Mouse (Mus musculus): ENCODE results near the gene Dand5.

Dand5 gene

GRCm38 (mm10) chr8:84822723-84823122 lies at the start of gene Dand5:
Dand5 (minus strand) TSS chr8:84822823.
- no peak for DNase-seq (ENCODE audit: low spot score)

GRCm38 (mm10) chr8:84871376-84872308 lies 49.0 kb upstream of the Dand5 start, which contains the start of gene Syce2:
Syce2 (plus strand) TSS chr8:84872111.
- peak; percentile 63 for DNase-seq (ENCODE audit: low spot score)

- peak; percentile 97 for DNase-seq (ENCODE audit: low spot score)
Observed at GRCm38 (mm10) chr8:84856864-84857441, 34.3 kb upstream of the Dand5 start, which contains the start of gene Farsa. Farsa (plus strand) TSS chr8:84856989.

GRCm38 (mm10) chr8:84856434-84856833 lies 33.8 kb upstream of the Dand5 start:
- no peak for DNase-seq (ENCODE audit: low spot score)

- no peak for DNase-seq (ENCODE audit: low spot score)
Observed at GRCm38 (mm10) chr8:84847684-84848435, 25.2 kb upstream of the Dand5 start.

- DNase-seq (ENCODE audit: low spot score): peak; percentile 100
Observed at GRCm38 (mm10) chr8:84846722-84847572, 24.3 kb upstream of the Dand5 start, which contains the start of gene Calr. Calr (minus strand) TSS chr8:84846934.

- DNase-seq (ENCODE audit: low spot score): no peak
Observed at GRCm38 (mm10) chr8:84846094-84846721, 23.6 kb upstream of the Dand5 start.

- peak; percentile 69 for DNase-seq (ENCODE audit: low spot score)
Observed at GRCm38 (mm10) chr8:84845355-84846093, 22.9 kb upstream of the Dand5 start.

GRCm38 (mm10) chr8:84844397-84845070 lies 21.9 kb upstream of the Dand5 start:
- DNase-seq (ENCODE audit: low spot score): no peak

DNA sequence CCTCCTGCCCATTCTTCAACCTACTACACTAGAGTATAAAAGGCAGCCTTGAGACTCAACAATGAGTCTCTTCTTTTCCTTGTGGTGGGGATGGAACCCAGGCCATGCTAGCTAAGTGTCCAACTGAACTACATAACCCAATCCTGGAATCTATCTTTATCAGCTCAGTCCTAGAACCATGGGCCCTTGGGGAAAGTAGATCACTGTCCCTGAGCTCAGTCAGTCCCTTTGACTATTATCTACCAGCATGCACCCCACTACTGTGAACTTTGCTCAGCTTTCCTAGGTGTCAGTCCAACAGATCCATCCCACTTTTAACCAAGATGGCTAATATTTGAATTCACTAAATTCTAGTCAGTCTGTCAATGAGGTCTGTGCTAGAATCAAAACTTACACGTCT lies 18.9 kb upstream of the Dand5 start:
- DNase-seq (ENCODE audit: low spot score): no peak

DNA sequence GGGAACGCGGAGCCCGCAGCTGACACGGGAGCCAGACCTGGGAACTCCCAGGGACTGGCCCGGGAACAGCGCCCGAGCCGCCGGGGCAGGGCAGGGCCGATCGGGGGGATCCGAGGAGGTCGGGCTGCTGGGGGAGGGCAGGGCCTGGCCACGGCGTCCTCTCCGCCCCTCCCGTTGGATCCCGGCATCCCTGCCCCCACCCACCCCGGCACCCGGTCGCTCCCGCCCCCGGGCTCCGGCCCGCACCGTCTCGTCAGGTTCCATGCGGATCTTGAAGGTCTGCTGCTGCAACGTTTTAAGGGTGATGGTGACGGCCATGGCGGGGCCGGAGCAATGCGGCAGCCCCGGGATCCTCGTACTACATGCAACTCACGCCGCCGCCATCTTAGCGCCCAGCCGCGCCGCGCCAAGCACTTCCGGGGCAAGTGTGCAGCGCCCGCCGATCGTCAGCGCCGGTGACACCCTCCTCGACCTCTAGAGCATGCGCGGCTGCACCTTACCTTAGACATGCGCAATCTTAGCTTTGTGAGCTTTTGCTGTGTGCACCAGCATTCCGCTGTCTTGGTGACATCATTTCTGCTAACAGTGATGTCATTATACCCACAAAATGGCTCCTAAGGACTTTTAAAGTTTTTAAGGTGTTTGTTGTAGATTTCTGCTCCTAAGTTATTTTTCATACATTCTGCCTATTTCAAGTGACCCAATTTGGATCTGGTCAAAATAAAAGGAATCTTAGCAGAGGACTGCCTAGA lies 17.8 kb upstream of the Dand5 start, which contains the start of gene Rad23a:
Gene Rad23a, minus strand, starts transcription at position 418 of the 752 bp plus-strand sequence.
- DNase-seq (ENCODE audit: low spot score): peak; percentile 96

DNA sequence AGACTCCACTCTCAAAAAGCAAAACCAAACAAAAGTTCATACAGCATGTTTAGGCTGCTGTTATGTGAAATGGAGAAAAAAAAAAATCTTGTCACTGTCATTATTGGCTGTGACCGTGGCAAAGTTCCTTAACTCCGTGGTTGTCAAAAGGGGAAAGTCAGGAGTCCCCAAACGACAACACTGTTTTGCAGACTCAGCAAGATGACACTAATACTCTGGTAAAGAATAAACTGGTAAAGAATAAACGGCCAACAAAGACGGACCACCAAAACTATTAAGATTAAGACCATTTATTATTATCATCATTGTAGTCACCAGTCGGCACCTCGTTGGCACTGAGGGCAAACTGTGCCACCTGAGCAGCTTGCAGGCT lies 17.2 kb upstream of the Dand5 start:
- no peak for DNase-seq (ENCODE audit: low spot score)

GRCm38 (mm10) chr8:84839411-84839810 lies 16.8 kb upstream of the Dand5 start:
- DNase-seq (ENCODE audit: low spot score): no peak

DNA sequence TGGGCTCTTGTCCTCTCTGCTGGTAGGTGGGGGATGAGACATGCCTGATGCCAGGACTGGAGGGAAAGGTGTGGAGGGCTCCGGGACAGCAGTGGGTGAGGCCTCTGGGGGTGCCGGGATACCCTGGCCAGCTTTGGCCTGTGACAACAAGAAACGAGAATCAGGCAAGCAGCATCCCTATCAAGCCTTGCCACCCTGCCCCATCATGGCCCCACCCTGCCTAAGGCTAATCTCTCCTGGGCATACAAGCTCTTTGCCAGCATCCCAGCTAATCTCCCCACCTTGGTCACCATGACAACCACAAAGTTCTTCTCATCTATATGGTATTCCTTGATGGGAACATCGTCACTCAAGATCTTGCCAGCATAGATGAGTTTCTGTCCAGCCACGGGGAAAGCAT lies 15.9 kb upstream of the Dand5 start:
- no peak for DNase-seq (ENCODE audit: low spot score)

DNA sequence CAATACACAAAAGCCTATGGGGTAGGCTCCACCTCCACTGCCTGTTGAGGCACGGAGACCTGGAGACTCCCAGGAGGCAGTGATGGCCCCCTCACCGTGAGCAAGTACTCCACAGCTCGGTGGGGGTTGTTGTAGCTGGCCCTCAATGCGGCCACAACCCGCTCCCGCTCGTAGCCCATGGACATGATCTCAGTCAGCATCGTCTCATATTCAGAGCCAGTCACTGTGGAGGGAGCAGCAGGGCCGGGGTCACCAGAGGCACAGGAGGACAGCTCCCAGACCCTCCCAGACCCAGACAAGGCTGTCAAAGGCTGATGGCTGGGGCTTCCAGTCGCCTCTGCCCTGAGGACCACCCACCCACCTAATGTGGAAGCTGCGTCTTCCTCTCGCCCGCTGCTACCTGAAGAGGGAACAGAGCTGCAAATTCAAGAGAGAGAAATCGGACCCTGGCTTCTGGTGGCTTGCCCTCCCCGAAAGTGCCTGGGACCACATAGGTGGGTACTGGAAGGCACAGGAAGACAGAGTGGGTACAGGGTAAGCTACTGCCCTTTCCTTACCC lies 15.4 kb upstream of the Dand5 start:
- DNase-seq (ENCODE audit: low spot score): no peak

DNA sequence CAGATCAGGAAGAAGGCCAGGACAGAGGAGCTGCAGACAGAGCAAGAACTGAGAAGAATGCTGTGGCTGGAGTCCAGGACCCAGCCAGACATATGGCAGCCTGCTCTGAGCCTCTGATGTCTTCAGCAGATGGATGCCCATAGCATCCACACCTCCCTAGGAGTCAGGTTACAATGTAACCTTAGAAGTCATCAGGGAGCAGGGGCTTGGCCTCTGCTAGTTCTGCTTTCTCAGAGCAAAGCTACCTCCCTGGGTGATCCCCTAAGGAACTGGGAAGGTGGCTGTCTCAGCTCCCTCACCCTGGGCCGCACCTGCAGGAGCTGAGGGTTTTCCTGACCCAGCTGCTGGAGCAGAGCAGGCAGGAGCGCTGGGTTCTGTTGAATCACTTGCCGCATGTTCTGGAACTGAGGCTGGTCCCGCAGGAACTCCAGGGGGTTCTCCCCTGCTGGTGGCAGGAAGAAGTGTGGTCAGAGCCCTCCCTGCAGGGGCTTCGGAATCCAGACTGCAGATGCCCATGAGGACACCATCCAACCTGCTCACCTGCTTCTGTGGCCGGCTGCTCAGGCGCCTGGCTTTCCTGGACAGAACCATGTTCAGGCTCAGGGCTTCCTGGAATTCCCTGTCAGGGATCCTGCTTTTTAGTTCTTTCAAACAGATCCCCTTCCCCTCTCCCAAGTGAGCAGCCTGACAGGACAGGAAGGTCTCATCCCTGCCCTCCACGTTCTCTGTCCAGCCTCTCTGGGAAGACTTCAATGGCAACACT lies 14.7 kb upstream of the Dand5 start:
- DNase-seq (ENCODE audit: low spot score): no peak
